ENCODE assay signal across 11 mouse cellular contexts in genomic region chr16:21998061-21998460, GRCm38 (mm10). TPM values are rescaled to one million over a fixed set of nuclear protein-coding genes. Genes with fewer than 3 reads are reported as not detected.
A peak's percentile ranks its signal among the peaks of the same experiment; 100 is the strongest.
DNase-seq lines count a peak whose midpoint lies in the region; ATAC-seq lines count a peak whose summit lies in the region.
"Had no signal": no experiment of that assay in that cellular context is flagged by ENCODE, and none has a peak within 500 bp of the region (broad histone marks: within the 10 kb centered on the region; RNA-seq: fewer than 3 reads in every experiment).

No protein-coding gene starts in this region.

- H3K9me3 ChIP-seq in intestine, embryonic 14.5 days (ENCODE audit: control insufficient read depth, low read length), result no peaks in the 10 kb centered on the region
- H3K9me3 ChIP-seq: kidney, embryonic 15.5 days; midbrain, embryonic 13.5 days had no signal

- peak overlapping the region; percentile 39; the same call in 1 of the 2 replicates for H3K27ac ChIP-seq in intestine, embryonic 14.5 days (ENCODE audit: low read depth)
- H3K27ac ChIP-seq: kidney, embryonic 15.5 days; midbrain, embryonic 13.5 days had no signal

- no peak for ATAC-seq in intestine, embryonic 14.5 days (replicated peaks; ENCODE audit: low FRiP score, low TSS enrichment, low read depth)
- 0 out of 2 replicates have a peak, but pooled peaks have one; percentile 37 for ATAC-seq in megakaryocyte progenitor cell, adult 5-6 weeks (replicated peaks; ENCODE audit: poor library complexity)
- ATAC-seq: midbrain, embryonic 13.5 days had no signal

- WGBS in intestine, embryonic 14.5 days, result 59% methylated on average over 5 of the region's 5 CpGs

- no peak overlapping the region for H3K4me3 ChIP-seq in intestine, embryonic 14.5 days (ENCODE audit: low read depth, low read length)
- H3K4me3 ChIP-seq: kidney, embryonic 15.5 days; midbrain, embryonic 13.5 days had no signal

- H3K4me2 ChIP-seq in intestine, embryonic 14.5 days (ENCODE audit: low read length), result no peak overlapping the region
- H3K4me2 ChIP-seq: kidney, embryonic 15.5 days; midbrain, embryonic 13.5 days had no signal

- no peaks in the 10 kb centered on the region for H3K36me3 ChIP-seq in intestine, embryonic 14.5 days (ENCODE audit: control insufficient read depth, insufficient read depth, low read length)
- H3K36me3 ChIP-seq: kidney, embryonic 15.5 days; midbrain, embryonic 13.5 days had no signal

- peak; percentile 11 for DNase-seq in layer of hippocampus, adult 9-11 months
- no peak for DNase-seq in layer of hippocampus, postnatal 25 days (ENCODE audit: extremely low spot score in 1 of 2, low spot score in 1 of 2)
- DNase-seq in Muller cell, postnatal 12 days (ENCODE audit: inconsistent ontology term), result peak; percentile 78
- no peak for DNase-seq in intestine, embryonic 14.5 days (ENCODE audit: low spot score)
- no peak for DNase-seq in spleen, adult 12 weeks (ENCODE audit: low spot score)
- DNase-seq in T-cell, adult 2 months (ENCODE audit: low spot score), result no peak
- no peak for DNase-seq in ovary, postnatal 10 days (ENCODE audit: low spot score)
- DNase-seq: heart, postnatal 14 days had no signal

- H3K27me3 ChIP-seq in intestine, embryonic 14.5 days (replicated peaks; ENCODE audit: control insufficient read depth, insufficient read depth, low read length), result no peaks in the 10 kb centered on the region
- H3K27me3 ChIP-seq: kidney, embryonic 15.5 days had no signal

- H3K9ac ChIP-seq in intestine, embryonic 14.5 days (ENCODE audit: low read length), result no peak overlapping the region
- H3K9ac ChIP-seq: kidney, embryonic 15.5 days; midbrain, embryonic 13.5 days had no signal

- no peaks in the 10 kb centered on the region for H3K4me1 ChIP-seq in intestine, embryonic 14.5 days (replicated peaks; ENCODE audit: control insufficient read depth, insufficient read depth, low read length)

RNA-seq across cellular contexts. Expression of gene Liph, which starts 2.6 kb away (rescaled TPM):
- total RNA-seq in layer of hippocampus, postnatal 25 days (2021), result under 1 TPM; 0.31 to 0.34 TPM
- polyA plus RNA-seq in intestine, embryonic 14.5 days (2014; fragmentation: Nextera tagmentation; extraction: Ambion mirVana), result 7.5 and 8.7 TPM in 2 replicates
- 0.05 and 0.10 TPM in 2 replicates for total RNA-seq in megakaryocyte progenitor cell, adult 5-6 weeks (2015)
- 0.04 TPM in 1 of 2 replicates, not detected in the other for total RNA-seq in megakaryocyte progenitor cell, adult 5-6 weeks (2017)

RNA-seq across cellular contexts. Expression of gene Senp2, which starts 11.2 kb away (rescaled TPM):
- 10 to 100 TPM; 79.2 to 84.9 TPM for total RNA-seq in layer of hippocampus, postnatal 25 days (2021)
- 45.9 and 47.5 TPM in 2 replicates for polyA plus RNA-seq in intestine, embryonic 14.5 days (2014; fragmentation: Nextera tagmentation; extraction: Ambion mirVana)
- total RNA-seq in megakaryocyte progenitor cell, adult 5-6 weeks (2015), result 48.1 and 48.9 TPM in 2 replicates
- total RNA-seq in megakaryocyte progenitor cell, adult 5-6 weeks (2017), result 42.4 and 42.8 TPM in 2 replicates

RNA-seq across cellular contexts. Expression of gene Tmem41a, which starts 50.7 kb away (rescaled TPM):
- total RNA-seq in layer of hippocampus, postnatal 25 days (2021), result 10 to 100 TPM; 17.5 to 18.1 TPM
- polyA plus RNA-seq in intestine, embryonic 14.5 days (2014; fragmentation: Nextera tagmentation; extraction: Ambion mirVana), result 65.4 and 68.5 TPM in 2 replicates
- total RNA-seq in megakaryocyte progenitor cell, adult 5-6 weeks (2015), result 19.8 and 31.9 TPM in 2 replicates
- 6.9 and 7.5 TPM in 2 replicates for total RNA-seq in megakaryocyte progenitor cell, adult 5-6 weeks (2017)

Comparison
In these comparisons a context has a peak if more than half of its experiments do, and no peak if none do; other contexts are left out.
1. DNase-seq: peak in layer of hippocampus, adult 9-11 months (single experiment) and Muller cell, postnatal 12 days (single experiment); none in layer of hippocampus, postnatal 25 days (0 of 2), intestine, embryonic 14.5 days (single experiment), spleen, adult 12 weeks (single experiment), T-cell, adult 2 months (single experiment) and ovary, postnatal 10 days (single experiment).